ENCODE assay signal across 21 mouse cellular contexts in the genomic region with DNA sequence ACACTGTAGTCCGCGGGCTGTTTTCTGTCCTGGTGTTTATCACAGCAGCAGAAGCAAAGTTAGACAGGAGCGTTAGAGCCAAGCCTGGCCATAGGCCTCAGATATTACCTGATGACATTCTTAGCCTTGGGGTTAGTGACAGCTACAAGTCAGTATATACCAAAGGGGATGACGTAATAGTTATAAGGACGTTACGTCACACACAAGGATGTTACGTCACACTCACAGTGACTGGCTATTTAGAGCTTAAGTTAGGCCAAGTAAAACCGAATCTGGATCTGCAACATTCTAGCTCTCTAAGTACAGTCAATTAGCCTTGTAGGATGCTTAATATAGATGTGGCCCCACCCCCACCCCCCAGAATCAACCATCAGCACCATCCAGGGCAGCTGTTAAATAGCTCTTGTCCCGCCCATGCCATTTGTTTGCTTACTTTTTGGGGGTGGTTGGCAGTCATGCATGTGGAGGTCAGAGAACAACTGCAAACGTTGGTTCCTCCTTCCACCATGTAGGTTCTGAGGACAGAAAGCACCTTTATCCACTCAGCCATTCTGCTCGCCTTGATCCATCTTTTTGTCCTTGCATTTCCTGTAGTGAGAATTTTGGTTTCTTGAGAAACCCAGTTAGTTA. TPM values are rescaled to one million over a fixed set of nuclear protein-coding genes. Genes with fewer than 3 reads are reported as not detected.
DNase-seq lines count a peak whose midpoint lies in the region; ATAC-seq and TF ChIP-seq lines count a peak whose summit lies in the region.
"Had no signal": no experiment of that assay in that cellular context is flagged by ENCODE, and none has a peak within 500 bp of the region (broad histone marks: within the 10 kb centered on the region; RNA-seq: fewer than 3 reads in every experiment).

No protein-coding gene starts in this region.

- no peaks in the 10 kb centered on the region for H3K27me3 ChIP-seq in liver, adult 2 months (ENCODE audit: control insufficient read depth, insufficient read depth, low read length)
- H3K27me3 ChIP-seq in liver, embryonic 11.5 days (replicated peaks; ENCODE audit: control insufficient read depth, insufficient read depth, low read length), result no peaks in the 10 kb centered on the region
- no peaks in the 10 kb centered on the region for H3K27me3 ChIP-seq in myocyte (ENCODE audit: control insufficient read depth, insufficient read depth, insufficient read length)
- H3K27me3 ChIP-seq: forebrain, embryonic 13.5 days; midbrain, embryonic 12.5 days had no signal

- H3K9me3 ChIP-seq in liver, embryonic 11.5 days (ENCODE audit: control insufficient read depth, low read length), result no peaks in the 10 kb centered on the region
- H3K9me3 ChIP-seq: forebrain, embryonic 13.5 days; G1E; hindbrain, embryonic 10.5 days; midbrain, embryonic 12.5 days had no signal

- no peak overlapping the region for H3K27ac ChIP-seq in liver, adult 2 months (replicated peaks; ENCODE audit: insufficient read depth, low read depth, low read length)
- H3K27ac ChIP-seq in liver, embryonic 11.5 days (ENCODE audit: low read depth, low read length), result no peak overlapping the region
- H3K27ac ChIP-seq: forebrain, embryonic 13.5 days; hindbrain, embryonic 10.5 days; hindbrain, postnatal 0 days; kidney, postnatal 0 days; liver, embryonic 14.5 days; macrophage; midbrain, embryonic 12.5 days had no signal

- H3K4me1 ChIP-seq in liver, adult 2 months (ENCODE audit: control insufficient read depth, insufficient read depth, low read length), result no peaks in the 10 kb centered on the region
- 0 out of 2 replicates have a peak, but pooled peaks cover 4% of the 10 kb centered on the region for H3K4me1 ChIP-seq in liver, embryonic 11.5 days (replicated peaks; ENCODE audit: control insufficient read depth, insufficient read depth, low read length)
- H3K4me1 ChIP-seq: forebrain, embryonic 13.5 days had no signal

- no peak for ATAC-seq in liver, embryonic 11.5 days (replicated peaks; ENCODE audit: low FRiP score)
- ATAC-seq: forebrain, embryonic 13.5 days; hindbrain, postnatal 0 days; intestine, postnatal 0 days had no signal

- no peak for TF ChIP-seq POLR2A in liver, adult 2 months (IDR thresholded peaks at IDR 0.05; ENCODE audit: extremely low read depth, insufficient read depth, low read length)
- TF ChIP-seq POLR2A in myocyte (IDR thresholded peaks at IDR 0.05; ENCODE audit: insufficient read length, low read depth), result no peak

- 70% methylated on average over 11 of the region's 11 CpGs for WGBS in liver, adult 2 months
- 76% methylated on average over 11 of the region's 11 CpGs for WGBS in liver, embryonic 11.5 days

- H3K4me3 ChIP-seq in liver, adult 2 months (ENCODE audit: insufficient read depth, low read depth, low read length), result no peak overlapping the region
- no peak overlapping the region for H3K4me3 ChIP-seq in liver, embryonic 11.5 days (ENCODE audit: low read depth, low read length)
- H3K4me3 ChIP-seq in myocyte, result no peak overlapping the region
- H3K4me3 ChIP-seq: forebrain, embryonic 13.5 days; hindbrain, embryonic 10.5 days; midbrain, embryonic 12.5 days had no signal

- intact Hi-C loops in left cerebral cortex, postnatal 36 days (cut with DNase I), result no loop called here

- no peak overlapping the region for H3K9ac ChIP-seq in liver, adult 2 months (ENCODE audit: low read depth, low read length)
- no peak overlapping the region for H3K9ac ChIP-seq in liver, embryonic 11.5 days (ENCODE audit: low read depth, low read length)
- H3K9ac ChIP-seq: forebrain, embryonic 13.5 days; liver, embryonic 14.5 days; midbrain, embryonic 12.5 days had no signal

- no peak for TF ChIP-seq CTCF in liver, adult 2 months (IDR thresholded peaks at IDR 0.05; ENCODE audit: low read depth, low read length)

- no peaks in the 10 kb centered on the region for H3K79me2 ChIP-seq in liver, adult 2 months (ENCODE audit: control insufficient read depth, insufficient read depth, low read length)
- H3K79me2 ChIP-seq in myocyte (ENCODE audit: control insufficient read depth, insufficient read depth), result no peaks in the 10 kb centered on the region

- no peak overlapping the region for H3ac ChIP-seq in myocyte (ENCODE audit: control insufficient read depth, insufficient read length)

- no peaks in the 10 kb centered on the region for H3K36me3 ChIP-seq in liver, adult 2 months (ENCODE audit: control insufficient read depth, insufficient read depth, low read length)
- H3K36me3 ChIP-seq in liver, embryonic 11.5 days (ENCODE audit: control insufficient read depth, insufficient read depth, low read length), result no peaks in the 10 kb centered on the region
- H3K36me3 ChIP-seq in myocyte (ENCODE audit: control insufficient read depth, insufficient read depth), result peaks cover 3% of the 10 kb centered on the region
- H3K36me3 ChIP-seq: G1E; hindbrain, embryonic 10.5 days; midbrain, embryonic 12.5 days had no signal

- no peak overlapping the region for H3K4me2 ChIP-seq in liver, embryonic 11.5 days
- H3K4me2 ChIP-seq in myocyte (ENCODE audit: low read depth), result no peak overlapping the region
- H3K4me2 ChIP-seq: forebrain, embryonic 13.5 days; midbrain, embryonic 12.5 days had no signal

- peak; percentile 18 for DNase-seq in liver, adult 2 months (ENCODE audit: extremely low read depth, low read depth, low spot score)
- DNase-seq in liver, embryonic 11.5 days (ENCODE audit: low spot score), result no peak
- DNase-seq in 416B (ENCODE audit: low read depth) (peak; percentile 83), NIH3T3 (ENCODE audit: low read depth) (peak; percentile 64)
- no peak for DNase-seq in natural killer cell, adult 2 months (ENCODE audit: low spot score in 2 of 2)
- no peak for DNase-seq in left cerebral cortex, postnatal 36 days (ENCODE audit: low spot score in 2 of 2)
- DNase-seq: adrenal gland, postnatal 36 days; cerebellum, adult 11-12 months; cerebellum, postnatal 25 days; gastrocnemius, postnatal 14 days; right cerebral cortex, postnatal 4 days had no signal

TF ChIP-seq in myocyte, 11 proteins besides CTCF, POLR2A, EP300 and RAD21:
- TF ChIP-seq TCF3 (IDR thresholded peaks at IDR 0.05; ENCODE audit: insufficient read length, low read depth) (peak; percentile 49), MYOG (IDR thresholded peaks at IDR 0.05; ENCODE audit: control insufficient read depth in 1 of 3, insufficient read depth in 1 of 3, insufficient read length in 2 of 3, low read depth in 2 of 3) (peak in 2 of 3 experiments; percentile 60 to 83), USF1 (IDR thresholded peaks at IDR 0.05; ENCODE audit: low read depth) (no peak), MYOD1 (IDR thresholded peaks at IDR 0.05; ENCODE audit: control insufficient read depth in 1 of 3, insufficient read length in 2 of 3, low read depth in 2 of 3) (peak in 2 of 3 experiments; percentile 53 to 83), TCF12 (IDR thresholded peaks at IDR 0.05; ENCODE audit: insufficient read depth, poor library complexity, severe bottlenecking) (peak; percentile 86), CEBPB (IDR thresholded peaks at IDR 0.05; ENCODE audit: insufficient read depth, poor library complexity, severe bottlenecking) (0 out of 2 replicates have a peak, but pooled peaks have one; percentile 66), POLR2AphosphoS2 (IDR thresholded peaks at IDR 0.05; ENCODE audit: insufficient read length, low read depth) (no peak), SRF (IDR thresholded peaks at IDR 0.05; ENCODE audit: control insufficient read depth, insufficient read length, low read depth) (no peak)

RNA-seq across cellular contexts. Expression of gene Rassf2, which starts 18.2 kb away (rescaled TPM):
- total RNA-seq in liver, adult 2 months (2014; rRNA removed), result 1.3 and 1.5 TPM in 2 replicates
- 0.45 and 0.84 TPM in 2 replicates for polyA plus RNA-seq in liver, adult 2 months (2012; rRNA removed)
- polyA plus RNA-seq in liver, embryonic 11.5 days (2014; fragmentation: Nextera tagmentation; extraction: Ambion mirVana), result 4.9 and 6.2 TPM in 2 replicates
- polyA plus RNA-seq in myocyte (2012; fragmentation: generic; extraction: Trizol), result 8.4 TPM
- 10 to 100 TPM; 38.3 to 41.0 TPM for total RNA-seq in left cerebral cortex, postnatal 36 days (2021)

Comparison
In these comparisons a context has a peak if more than half of its experiments do, and no peak if none do; other contexts are left out.
1. DNase-seq: peak in liver, adult 2 months (single experiment), 416B (single experiment) and NIH3T3 (single experiment); none in liver, embryonic 11.5 days (single experiment), natural killer cell, adult 2 months (0 of 2) and left cerebral cortex, postnatal 36 days (0 of 2).